Mouse (Mus musculus) gastrocnemius, postnatal 36 days (tissue): ENCODE measurements around the gene Zwilch. TPM values are rescaled to one million over a fixed set of nuclear protein-coding genes. Genes with fewer than 3 reads are reported as not detected.
"Not testable (repeated sequence)": the region's sequence is repeated elsewhere in the genome, so short reads cannot be mapped to it uniquely, and the experiment has no call there.

Experiments
- DNase-seq, 2 experiments: peaks; one replicate each; pipeline ENCODE4 v3.0.0; 2022
- intact Hi-C: fragments of 180-260 bp; cut with DNase I; formaldehyde crosslinking; loops from one replicate; pipeline ENCODE4 v1.15.1; 2025
- long read RNA-seq, 2 experiments: library from polyadenylated mRNA; stranded (forward); transcript quantifications; one replicate each; pipeline ENCODE4 v2.0.0; 2021
- total RNA-seq, 2 experiments: library from RNA; stranded (reverse); gene quantifications; 2 replicates each; pipeline ENCODE4 v1.2.3; 2021

The Zwilch gene
- under 1 TPM; 0.52 to 0.79 TPM for total RNA-seq
- long read RNA-seq, experiment 1, partial matches to known transcripts = 0 of 1 reads
- long read RNA-seq, experiment 1, other reads (novel, unspliced or antisense) = 0 of 1 reads
- long read RNA-seq, experiment 2 = 0 reads

GRCm38 (mm10) chr9:64172816-64173665, at the start of gene Zwilch, which contains the start of gene Rpl4:
Gene Zwilch, minus strand, starts transcription at chr9:64173104.
Gene Rpl4, plus strand, starts transcription at chr9:64173375.
- intact Hi-C loops = no loop called here
- peak; percentile 57 to 80 for DNase-seq

GRCm38 (mm10) chr9:64222098-64222497, 49.2 kb upstream of the Zwilch start:
- no peak for DNase-seq
- intact Hi-C loops = no loop called here

- intact Hi-C loops = no loop called here
- DNase-seq = no peak
These were observed 48.6 kb upstream of the Zwilch start for GRCm38 (mm10) chr9:64221480-64221879.

- no peak for DNase-seq
- intact Hi-C loops = no loop called here
These were observed 47.7 kb upstream of the Zwilch start for GRCm38 (mm10) chr9:64220603-64221002.

- intact Hi-C loops = no loop called here
- DNase-seq = no peak
These were observed 47.0 kb upstream of the Zwilch start for GRCm38 (mm10) chr9:64219772-64220420.

- no peak for DNase-seq
- intact Hi-C loops = no loop called here
These were observed 46.4 kb upstream of the Zwilch start for GRCm38 (mm10) chr9:64219305-64219704.

GRCm38 (mm10) chr9:64217887-64218286, 45.0 kb upstream of the Zwilch start:
- intact Hi-C loops = no loop called here

GRCm38 (mm10) chr9:64216641-64217040, 43.7 kb upstream of the Zwilch start:
- intact Hi-C loops = no loop called here

More at GRCm38 (mm10) chr9:64217887-64218286, 45.0 kb upstream of the Zwilch start:
- DNase-seq = no peak

GRCm38 (mm10) chr9:64216090-64216489, 43.2 kb upstream of the Zwilch start:
- DNase-seq = no peak
- intact Hi-C loops = no loop called here

More at GRCm38 (mm10) chr9:64216641-64217040, 43.7 kb upstream of the Zwilch start:
- no peak for DNase-seq

GRCm38 (mm10) chr9:64214452-64214851, 41.5 kb upstream of the Zwilch start:
- intact Hi-C loops = no loop called here
- DNase-seq = no peak

- intact Hi-C loops = no loop called here
- no peak for DNase-seq
These were observed 34.7 kb upstream of the Zwilch start for GRCm38 (mm10) chr9:64207509-64208084.

- intact Hi-C loops = no loop called here
- no peak for DNase-seq
These were observed 30.0 kb upstream of the Zwilch start for GRCm38 (mm10) chr9:64202866-64203265.

- intact Hi-C loops = no loop called here
- DNase-seq = no peak
These were observed 29.4 kb upstream of the Zwilch start for GRCm38 (mm10) chr9:64202331-64202730.

- no peak for DNase-seq
- intact Hi-C loops = no loop called here
These were observed 27.0 kb upstream of the Zwilch start for GRCm38 (mm10) chr9:64199897-64200296.

GRCm38 (mm10) chr9:64198763-64199418, 26.0 kb upstream of the Zwilch start:
- intact Hi-C loops, DNase-seq: not testable (repeated sequence)

GRCm38 (mm10) chr9:64198068-64198762, 25.3 kb upstream of the Zwilch start:
- intact Hi-C loops = no loop called here
- no peak for DNase-seq

- DNase-seq = no peak
- intact Hi-C loops = no loop called here
These were observed 24.6 kb upstream of the Zwilch start for GRCm38 (mm10) chr9:64197524-64197923.

- intact Hi-C loops = no loop called here
- DNase-seq = no peak
These were observed 22.6 kb upstream of the Zwilch start for GRCm38 (mm10) chr9:64195554-64195953.

GRCm38 (mm10) chr9:64193879-64194278, 21.0 kb upstream of the Zwilch start:
- DNase-seq = no peak
- intact Hi-C loops = no loop called here
